Mouse (Mus musculus): ENCODE measurements around the gene Omt2a. TPM values are rescaled to one million over a fixed set of nuclear protein-coding genes. Genes with fewer than 3 reads are reported as not detected.
A peak's percentile ranks its signal among the peaks of the same experiment; 100 is the strongest.
"Not testable (repeated sequence)": the region's sequence is repeated elsewhere in the genome, so short reads cannot be mapped to it uniquely, and the experiment has no call there.

Gene Omt2a
- polyA plus RNA-seq, 1 experiment from 2014 or later: not detected

DNA sequence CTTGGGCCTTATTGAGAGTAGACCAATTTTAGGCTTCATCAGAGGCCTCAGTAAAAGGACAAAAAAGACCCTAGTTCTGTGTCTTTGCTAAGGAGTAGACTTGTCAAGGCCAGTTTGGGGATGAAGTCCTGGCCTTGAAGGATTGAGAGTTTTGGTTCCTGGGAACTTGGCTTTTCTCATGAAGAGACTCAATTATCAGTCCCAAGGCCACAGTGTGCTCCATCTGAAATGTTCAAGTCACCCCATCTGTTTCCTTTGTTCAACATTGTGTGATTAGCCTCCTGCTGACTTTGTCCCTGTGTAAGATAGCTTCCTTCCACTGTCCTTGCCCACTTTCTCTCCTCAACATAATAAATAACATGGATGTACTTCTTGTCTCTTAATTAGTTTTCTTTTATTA, 35.4 kb upstream of the Omt2a start:
- not testable (repeated sequence) for H3K27ac ChIP-seq (replicated peaks; ENCODE audit: low read depth, low read length); H3K4me2 ChIP-seq (ENCODE audit: low read length); ATAC-seq (ENCODE audit: low FRiP score, low TSS enrichment); H3K36me3 ChIP-seq (ENCODE audit: control insufficient read depth, insufficient read depth, low read length); H3K4me1 ChIP-seq (ENCODE audit: control insufficient read depth, insufficient read depth, low read length); DNase-seq; H3K9ac ChIP-seq (replicated peaks; ENCODE audit: low read length); H3K4me3 ChIP-seq (replicated peaks; ENCODE audit: low read depth, low read length); H3K27me3 ChIP-seq (ENCODE audit: control insufficient read depth, insufficient read depth, low read length); H3K9me3 ChIP-seq (ENCODE audit: control insufficient read depth, low read length)

DNA sequence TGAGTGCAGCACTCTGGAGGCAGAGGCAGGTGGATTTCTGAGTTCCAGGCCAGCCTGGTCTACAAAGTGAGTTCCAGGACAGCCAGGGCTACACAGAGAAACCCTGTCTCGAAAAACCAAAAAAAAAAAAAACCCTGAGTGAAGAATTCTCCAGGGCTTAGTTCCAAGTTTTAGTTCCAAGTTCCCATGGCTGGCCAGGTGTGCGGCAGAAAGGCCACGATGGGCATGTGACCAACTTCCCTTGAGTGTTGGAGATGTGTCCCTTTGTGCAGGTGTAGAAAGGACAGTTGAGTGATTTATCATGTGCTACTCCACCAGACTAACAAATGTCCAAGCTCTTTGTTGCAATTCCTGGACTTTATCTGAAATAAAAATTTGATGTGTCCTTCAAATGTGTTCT, 34.5 kb upstream of the Omt2a start:
- DNase-seq; H3K9ac ChIP-seq (replicated peaks; ENCODE audit: low read length); H3K4me2 ChIP-seq (ENCODE audit: low read length); H3K27me3 ChIP-seq (ENCODE audit: control insufficient read depth, insufficient read depth, low read length); H3K4me1 ChIP-seq (ENCODE audit: control insufficient read depth, insufficient read depth, low read length); H3K36me3 ChIP-seq (ENCODE audit: control insufficient read depth, insufficient read depth, low read length); ATAC-seq (ENCODE audit: low FRiP score, low TSS enrichment); H3K9me3 ChIP-seq (ENCODE audit: control insufficient read depth, low read length); H3K27ac ChIP-seq (replicated peaks; ENCODE audit: low read depth, low read length); H3K4me3 ChIP-seq (replicated peaks; ENCODE audit: low read depth, low read length): not testable (repeated sequence)
- 77% methylated on average over 3 of the region's 3 CpGs for WGBS

DNA sequence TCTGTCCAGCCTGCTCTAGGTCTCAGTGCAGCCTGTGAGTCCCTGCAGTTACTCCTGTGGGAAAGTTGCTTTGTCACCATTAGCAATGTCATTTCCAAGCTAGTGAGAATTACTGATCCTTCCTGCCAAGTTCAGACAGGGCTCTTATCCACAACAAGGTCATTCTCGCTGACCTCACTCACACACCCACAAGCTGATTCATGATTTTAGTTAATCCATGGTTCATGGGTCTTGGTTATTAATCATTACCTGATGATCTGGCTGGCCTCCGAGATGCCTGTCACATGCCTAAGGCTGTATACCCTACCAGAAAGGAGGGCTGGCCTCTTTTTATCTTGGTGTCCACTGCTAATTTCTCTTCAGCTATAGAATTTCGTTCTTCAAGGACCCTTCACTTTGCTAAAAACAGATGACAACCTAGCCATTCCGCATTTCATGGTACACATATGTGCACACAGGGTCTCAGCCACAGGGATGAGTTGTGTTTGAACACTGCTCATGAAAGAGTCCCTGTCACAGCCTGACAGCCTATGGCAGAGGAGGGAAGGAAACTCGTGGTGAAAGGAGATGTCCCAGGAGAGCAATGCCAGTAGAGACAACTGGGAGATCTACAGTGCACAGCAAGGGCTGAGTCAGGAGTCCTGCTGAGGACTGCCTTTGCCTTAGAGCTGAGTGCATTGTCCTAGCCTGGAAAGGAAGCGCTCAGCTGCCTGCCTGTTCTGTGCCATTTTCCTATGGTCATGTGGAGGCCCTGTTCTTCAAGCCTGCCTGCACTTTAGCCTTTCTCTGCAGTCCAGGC, 33.8 kb upstream of the Omt2a start:
- DNase-seq; H3K27ac ChIP-seq (replicated peaks; ENCODE audit: low read depth, low read length); H3K27me3 ChIP-seq (ENCODE audit: control insufficient read depth, insufficient read depth, low read length); H3K9ac ChIP-seq (replicated peaks; ENCODE audit: low read length); H3K9me3 ChIP-seq (ENCODE audit: control insufficient read depth, low read length); H3K4me2 ChIP-seq (ENCODE audit: low read length); H3K4me3 ChIP-seq (replicated peaks; ENCODE audit: low read depth, low read length); ATAC-seq (ENCODE audit: low FRiP score, low TSS enrichment); H3K36me3 ChIP-seq (ENCODE audit: control insufficient read depth, insufficient read depth, low read length); H3K4me1 ChIP-seq (ENCODE audit: control insufficient read depth, insufficient read depth, low read length): not testable (repeated sequence)
- 80% methylated on average over 6 of the region's 6 CpGs for WGBS

DNA sequence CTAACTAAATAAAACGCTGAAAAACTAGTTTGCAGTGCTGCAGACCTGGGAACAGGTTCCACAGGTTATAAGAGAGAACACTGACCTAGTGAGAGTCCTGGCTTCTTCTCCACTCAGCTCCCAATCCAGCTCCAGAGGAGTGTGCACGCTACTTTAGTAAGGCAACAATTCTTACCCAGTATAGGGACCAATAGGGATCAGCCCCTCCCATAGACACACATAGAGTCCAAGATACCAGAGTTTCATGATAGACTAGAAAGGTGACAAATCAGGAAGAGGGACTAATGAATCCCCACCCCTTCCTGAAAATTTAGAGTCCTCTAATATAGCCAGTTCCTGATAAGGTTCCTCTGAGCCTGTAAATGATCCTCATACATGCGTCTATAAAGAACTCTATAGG, 32.4 kb upstream of the Omt2a start:
- H3K27ac ChIP-seq (replicated peaks; ENCODE audit: low read depth, low read length): no peak overlapping the region
- no peaks in the 10 kb centered on the region for H3K36me3 ChIP-seq (ENCODE audit: control insufficient read depth, insufficient read depth, low read length)
- WGBS: 76% methylated on average over 3 of the region's 3 CpGs
- DNase-seq: no peak
- H3K4me3 ChIP-seq (replicated peaks; ENCODE audit: low read depth, low read length): no peak overlapping the region
- H3K4me1 ChIP-seq (ENCODE audit: control insufficient read depth, insufficient read depth, low read length): no peaks in the 10 kb centered on the region
- ATAC-seq (ENCODE audit: low FRiP score, low TSS enrichment): no peak
- H3K27me3 ChIP-seq (ENCODE audit: control insufficient read depth, insufficient read depth, low read length): no peaks in the 10 kb centered on the region
- H3K9ac ChIP-seq (replicated peaks; ENCODE audit: low read length): no peak overlapping the region
- H3K9me3 ChIP-seq (ENCODE audit: control insufficient read depth, low read length): no peaks in the 10 kb centered on the region
- no peak overlapping the region for H3K4me2 ChIP-seq (ENCODE audit: low read length)

DNA sequence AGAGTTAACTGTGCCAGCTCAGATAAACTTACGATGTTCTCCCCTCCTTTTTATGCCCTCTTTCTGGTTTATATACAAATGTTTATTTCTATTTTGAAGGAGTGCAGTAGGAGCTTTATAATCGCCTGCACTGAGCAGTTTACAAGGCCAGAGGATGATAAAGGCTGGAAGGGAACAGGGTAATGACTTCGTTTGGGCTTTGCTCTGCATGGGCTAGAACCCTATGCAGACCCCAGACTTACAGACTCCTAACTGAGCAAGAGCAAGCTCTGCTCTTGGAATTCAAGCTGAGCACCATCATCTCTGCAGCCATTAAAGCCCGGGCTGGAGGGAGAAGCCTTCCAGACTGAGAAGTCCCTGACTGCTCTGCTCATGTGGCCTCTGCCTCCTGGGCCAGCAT, 30.6 kb upstream of the Omt2a start:
- not testable (repeated sequence) for DNase-seq; H3K4me2 ChIP-seq (ENCODE audit: low read length); H3K27ac ChIP-seq (replicated peaks; ENCODE audit: low read depth, low read length); ATAC-seq (ENCODE audit: low FRiP score, low TSS enrichment); H3K4me1 ChIP-seq (ENCODE audit: control insufficient read depth, insufficient read depth, low read length); H3K27me3 ChIP-seq (ENCODE audit: control insufficient read depth, insufficient read depth, low read length); H3K9me3 ChIP-seq (ENCODE audit: control insufficient read depth, low read length); H3K9ac ChIP-seq (replicated peaks; ENCODE audit: low read length); H3K4me3 ChIP-seq (replicated peaks; ENCODE audit: low read depth, low read length); H3K36me3 ChIP-seq (ENCODE audit: control insufficient read depth, insufficient read depth, low read length)
- WGBS: 67% methylated on average over 4 of the region's 4 CpGs

DNA sequence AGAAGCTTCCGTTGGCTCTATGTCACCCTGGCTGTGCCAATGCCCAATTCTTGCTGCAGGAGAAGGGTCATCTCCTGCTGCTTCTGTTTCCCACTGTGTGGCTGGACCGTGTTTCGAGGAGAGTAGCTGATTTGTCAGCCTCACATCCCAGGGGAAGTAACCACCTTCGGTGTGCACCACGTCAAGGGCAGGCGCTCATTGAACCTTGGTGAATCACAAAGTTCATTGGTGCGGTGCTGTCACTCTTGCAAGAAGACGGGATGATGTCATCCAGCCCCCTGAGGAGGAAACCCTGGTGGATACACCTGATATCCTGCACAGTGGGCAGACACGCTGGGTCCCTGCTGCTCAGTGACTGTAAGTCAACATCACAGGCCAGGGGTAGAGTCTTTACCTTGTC, 28.5 kb upstream of the Omt2a start:
- not testable (repeated sequence) for DNase-seq; H3K4me2 ChIP-seq (ENCODE audit: low read length); H3K9ac ChIP-seq (replicated peaks; ENCODE audit: low read length); H3K27ac ChIP-seq (replicated peaks; ENCODE audit: low read depth, low read length); H3K36me3 ChIP-seq (ENCODE audit: control insufficient read depth, insufficient read depth, low read length); ATAC-seq (ENCODE audit: low FRiP score, low TSS enrichment); H3K27me3 ChIP-seq (ENCODE audit: control insufficient read depth, insufficient read depth, low read length); H3K9me3 ChIP-seq (ENCODE audit: control insufficient read depth, low read length); H3K4me3 ChIP-seq (replicated peaks; ENCODE audit: low read depth, low read length); H3K4me1 ChIP-seq (ENCODE audit: control insufficient read depth, insufficient read depth, low read length)
- 89% methylated on average over 9 of the region's 9 CpGs for WGBS

DNA sequence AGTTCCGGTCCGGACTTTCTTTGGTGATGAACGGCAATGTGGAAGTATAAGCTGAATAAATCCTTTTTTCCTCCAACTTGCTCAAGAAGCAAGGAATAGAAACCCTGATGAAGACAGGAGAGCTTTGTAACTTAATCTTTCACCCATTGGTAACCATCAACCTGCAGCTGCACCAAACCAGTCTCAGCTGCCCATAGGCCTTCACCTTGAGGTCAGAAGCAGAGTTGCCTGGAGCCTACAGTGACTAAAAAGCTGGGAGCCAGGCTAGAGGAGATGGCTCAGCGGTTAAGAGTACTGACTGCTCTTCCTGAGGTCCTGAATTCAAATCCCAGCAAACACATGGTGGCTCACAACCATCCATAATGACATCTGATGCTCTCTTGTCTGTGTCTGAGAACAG, 27.9 kb upstream of the Omt2a start:
- WGBS: 85% methylated on average over 4 of the region's 4 CpGs
- ATAC-seq (ENCODE audit: low FRiP score, low TSS enrichment); DNase-seq; H3K4me3 ChIP-seq (replicated peaks; ENCODE audit: low read depth, low read length); H3K36me3 ChIP-seq (ENCODE audit: control insufficient read depth, insufficient read depth, low read length); H3K9me3 ChIP-seq (ENCODE audit: control insufficient read depth, low read length); H3K9ac ChIP-seq (replicated peaks; ENCODE audit: low read length); H3K27ac ChIP-seq (replicated peaks; ENCODE audit: low read depth, low read length); H3K27me3 ChIP-seq (ENCODE audit: control insufficient read depth, insufficient read depth, low read length); H3K4me2 ChIP-seq (ENCODE audit: low read length); H3K4me1 ChIP-seq (ENCODE audit: control insufficient read depth, insufficient read depth, low read length): not testable (repeated sequence)

GRCm38 (mm10) chr9:78340324-78340723, 25.7 kb upstream of the Omt2a start:
- not testable (repeated sequence) for H3K9me3 ChIP-seq (ENCODE audit: control insufficient read depth, low read length); H3K36me3 ChIP-seq (ENCODE audit: control insufficient read depth, insufficient read depth, low read length); H3K4me1 ChIP-seq (ENCODE audit: control insufficient read depth, insufficient read depth, low read length); ATAC-seq (ENCODE audit: low FRiP score, low TSS enrichment); H3K4me2 ChIP-seq (ENCODE audit: low read length); H3K4me3 ChIP-seq (replicated peaks; ENCODE audit: low read depth, low read length); H3K27me3 ChIP-seq (ENCODE audit: control insufficient read depth, insufficient read depth, low read length); H3K27ac ChIP-seq (replicated peaks; ENCODE audit: low read depth, low read length); H3K9ac ChIP-seq (replicated peaks; ENCODE audit: low read length)
- peak; percentile 79 for DNase-seq
- WGBS: 15% methylated on average over 8 of the region's 8 CpGs

DNA sequence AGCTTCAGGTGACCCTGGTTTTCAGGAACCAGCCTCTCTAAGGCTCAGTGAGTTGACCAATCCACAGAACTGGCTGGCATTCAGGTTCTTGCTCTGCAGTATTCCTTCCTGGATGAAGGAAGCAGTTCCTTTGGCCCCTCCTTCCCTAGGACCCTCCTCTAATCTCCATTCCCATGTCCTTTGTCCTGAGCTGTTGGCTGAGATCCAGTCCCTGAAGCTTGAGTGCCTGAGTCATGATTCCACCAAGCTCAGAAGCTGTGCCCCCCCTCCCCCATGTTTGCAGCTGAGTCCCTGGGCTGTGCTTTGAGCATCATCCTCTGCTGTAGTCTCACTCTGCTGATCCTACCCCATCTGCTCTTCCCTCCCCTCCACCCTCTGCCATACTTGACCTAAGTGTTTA, 22.5 kb upstream of the Omt2a start:
- H3K36me3 ChIP-seq (ENCODE audit: control insufficient read depth, insufficient read depth, low read length); H3K4me3 ChIP-seq (replicated peaks; ENCODE audit: low read depth, low read length); H3K27me3 ChIP-seq (ENCODE audit: control insufficient read depth, insufficient read depth, low read length); H3K4me2 ChIP-seq (ENCODE audit: low read length); H3K27ac ChIP-seq (replicated peaks; ENCODE audit: low read depth, low read length); H3K9ac ChIP-seq (replicated peaks; ENCODE audit: low read length); H3K4me1 ChIP-seq (ENCODE audit: control insufficient read depth, insufficient read depth, low read length); H3K9me3 ChIP-seq (ENCODE audit: control insufficient read depth, low read length): not testable (repeated sequence)
- ATAC-seq (ENCODE audit: low FRiP score, low TSS enrichment) (0 out of 2 replicates have a peak, but pooled peaks have one; percentile 34), DNase-seq (peak; percentile 13)

Measured in midbrain, embryonic 14.5 days (tissue).